Mouse (Mus musculus) thymus, adult 2 months (tissue): ENCODE results near the gene 3110070M22Rik. TPM values are rescaled to one million over a fixed set of nuclear protein-coding genes. Genes with fewer than 3 reads are reported as not detected.

Source experiments
- DNase-seq: peaks from one replicate; pipeline ENCODE4 v3.0.0; 2021
- H3K27ac ChIP-seq: fragments of 200-500 bp; 2 replicates; pipeline ENCODE4 v1.5.1; 2012; ENCODE audit warnings: low read length, control low read depth; ENCODE audit not compliant: control insufficient read depth, insufficient read depth
- H3K27me3 ChIP-seq: fragments of 200-500 bp; 2 replicates; pipeline ENCODE4 v1.6.1; 2012; ENCODE audit warnings: mild to moderate bottlenecking, low read length, moderate library complexity, mixed read lengths; ENCODE audit not compliant: control insufficient read depth, insufficient read depth
- H3K36me3 ChIP-seq: fragments of 200-500 bp; 2 replicates; pipeline ENCODE4 v1.6.1; 2012; ENCODE audit warnings: mild to moderate bottlenecking, low read length, moderate library complexity; ENCODE audit not compliant: control insufficient read depth, insufficient read depth
- H3K4me1 ChIP-seq: fragments of 200-500 bp; replicated peaks from 2 replicates; pipeline ENCODE4 v1.6.1; 2012; ENCODE audit warnings: low read length; ENCODE audit not compliant: control insufficient read depth, insufficient read depth
- H3K4me3 ChIP-seq: fragments of 200-500 bp; 2 replicates; pipeline ENCODE4 v1.5.1; 2012; ENCODE audit warnings: mild to moderate bottlenecking, low read length, control low read depth, moderate library complexity; ENCODE audit not compliant: control insufficient read depth, insufficient read depth
- CTCF ChIP-seq: fragments of 200-500 bp; IDR thresholded peaks from 2 replicates; pipeline ENCODE4 v1.5.1; 2012; ENCODE audit warnings: mild to moderate bottlenecking, control low read depth, low read length, moderate library complexity, borderline replicate concordance; ENCODE audit not compliant: control insufficient read depth, poor library complexity, insufficient read depth; ENCODE audit errors: extremely low read depth
- POLR2A ChIP-seq: fragments of 200-500 bp; IDR thresholded peaks from 2 replicates; pipeline ENCODE4 v1.6.1; 2012; ENCODE audit warnings: mild to moderate bottlenecking, low read length, control low read depth, moderate library complexity; ENCODE audit not compliant: control insufficient read depth, poor library complexity, insufficient read depth; ENCODE audit errors: extremely low read depth
- WGBS: fragments of 180-500 bp; shearing (Covaris S2); methylation state at CpG from one replicate; pipeline ENCODE4 v1.1.7; 2018; 5-methylcytosine and 5-hydroxymethylcytosine counted together
- polyA plus RNA-seq: library from polyadenylated mRNA; depleted of rRNA; stranded (reverse); fragments of >200 nt; gene quantifications from 2 replicates; pipeline ENCODE4 v1.2.3, GENCODE M21; 2012; rRNA removed

3110070M22Rik gene
- polyA plus RNA-seq, 1 experiment = 1.2 TPM

DNA sequence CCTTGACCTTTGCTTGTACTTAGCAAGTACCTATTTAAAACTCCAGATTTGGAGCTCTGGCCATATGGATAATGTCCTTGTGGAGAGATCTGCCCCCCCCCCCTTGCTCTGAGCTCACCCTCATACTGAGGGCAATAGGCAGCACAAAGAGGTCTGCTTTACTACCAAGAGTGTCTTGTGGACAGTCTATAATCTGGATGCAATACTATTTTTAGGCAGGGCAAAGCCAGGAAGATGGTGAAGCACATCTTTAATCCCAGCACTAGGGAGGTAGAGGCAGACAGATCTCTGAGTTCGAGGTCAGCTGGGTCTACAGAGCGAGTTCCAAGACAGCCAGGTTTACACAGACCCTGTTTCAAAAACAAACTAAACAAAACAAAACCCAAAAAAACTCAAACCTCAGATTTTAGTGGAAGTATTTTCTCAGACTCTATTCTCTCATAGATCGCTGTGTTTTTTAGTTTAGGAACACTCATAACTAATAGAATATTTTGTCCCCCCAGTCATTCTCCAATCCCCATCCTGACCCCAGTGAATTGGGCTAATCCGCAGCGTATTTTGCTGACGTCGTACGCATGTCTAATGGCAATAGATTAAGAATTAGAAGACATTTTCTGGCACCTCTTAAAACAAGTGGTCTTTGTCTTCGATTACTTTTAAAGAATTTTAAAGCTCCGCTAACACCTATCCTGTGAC, 26.1 kb downstream of the 3110070M22Rik start:
- WGBS = 8% methylated on average over 10 of the region's 10 CpGs
- TF ChIP-seq POLR2A = no peak
- TF ChIP-seq CTCF = no peak
- H3K27ac ChIP-seq = no peak overlapping the region

DNA sequence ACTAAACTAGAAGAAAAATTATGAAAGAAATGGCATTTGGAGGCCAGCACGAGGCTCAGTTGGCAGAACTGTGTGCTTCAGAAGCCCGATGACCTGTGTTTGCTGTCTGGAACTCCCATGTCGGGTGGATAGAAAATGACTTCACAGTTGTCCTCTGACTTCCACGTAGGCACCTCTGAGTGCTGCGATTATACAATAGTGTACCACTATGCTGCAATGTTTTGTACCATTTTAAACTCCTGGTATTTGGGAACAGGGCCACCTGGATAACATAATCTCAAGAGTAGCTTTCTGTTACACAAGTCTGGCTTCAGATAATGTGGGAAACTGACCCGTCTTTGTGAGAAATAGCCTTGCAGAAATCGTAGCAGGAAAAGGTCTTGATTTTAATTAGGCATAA, 31.8 kb downstream of the 3110070M22Rik start:
- Histone ChIP-seq H3K4me3 (no peak overlapping the region), H3K4me1 (no peaks in the 10 kb centered on the region), H3K27ac (no peak overlapping the region), H3K36me3 (peaks cover 38% of the 10 kb centered on the region), H3K27me3 (no peaks in the 10 kb centered on the region)
- WGBS = 95% methylated on average over 7 of the region's 7 CpGs
- no peak for DNase-seq
- no peak for TF ChIP-seq POLR2A

More for the DNA sequence above, 26.1 kb downstream of the 3110070M22Rik start:
- DNase-seq = no peak
- H3K27me3 ChIP-seq = no peaks in the 10 kb centered on the region
- H3K4me1 ChIP-seq = peaks cover 7% of the 10 kb centered on the region; the same call in 1 of the 2 replicates
- H3K36me3 ChIP-seq = peaks cover 10% of the 10 kb centered on the region
- peak overlapping the region; percentile 96 for H3K4me3 ChIP-seq

DNA sequence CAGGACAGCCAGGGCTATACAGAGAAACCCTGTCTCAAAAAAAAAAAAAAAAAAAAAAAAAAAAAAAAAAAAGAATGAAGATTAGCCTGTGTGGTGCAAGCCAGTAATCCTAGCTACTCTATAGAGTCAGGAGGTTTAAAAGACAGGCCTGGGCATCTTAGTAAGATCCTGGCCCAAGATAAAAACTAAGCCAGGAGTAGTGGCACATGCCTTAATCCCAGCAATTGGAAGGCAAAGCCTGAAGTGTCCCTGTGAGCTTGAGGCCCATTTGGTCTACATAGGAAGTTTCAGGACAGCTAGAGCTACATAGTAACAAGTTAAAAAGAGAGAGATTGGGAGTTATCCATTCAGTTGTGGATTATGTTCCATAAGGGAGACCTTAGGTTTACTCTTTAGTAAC, 33.1 kb downstream of the 3110070M22Rik start:
- Histone ChIP-seq H3K27ac (no peak overlapping the region), H3K4me1 (no peaks in the 10 kb centered on the region), H3K27me3 (no peaks in the 10 kb centered on the region), H3K4me3 (no peak overlapping the region), H3K36me3 (peaks cover 51% of the 10 kb centered on the region)
- no peak for DNase-seq
- TF ChIP-seq CTCF (no peak), POLR2A (no peak)

DNA sequence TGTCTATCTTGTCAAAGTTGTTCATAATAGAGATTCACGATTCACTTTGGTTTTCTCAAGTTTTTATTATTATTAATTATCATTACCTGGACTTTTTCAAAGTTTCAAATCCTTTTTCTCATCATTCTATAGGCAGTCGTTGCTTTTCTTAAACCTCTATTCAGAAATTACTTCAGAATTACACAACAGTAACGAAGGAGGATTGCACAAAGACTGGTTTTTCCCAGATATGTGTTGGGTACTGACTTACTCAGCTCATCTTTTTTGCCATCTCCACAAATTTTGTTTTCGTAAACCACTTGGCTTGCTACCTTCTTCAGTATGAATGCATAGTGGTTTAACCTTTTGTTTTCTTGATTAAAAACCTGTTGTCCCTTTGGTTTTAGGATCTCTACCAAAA, 34.6 kb downstream of the 3110070M22Rik start:
- H3K4me3 ChIP-seq = no peak overlapping the region
- H3K4me1 ChIP-seq = no peaks in the 10 kb centered on the region
- H3K36me3 ChIP-seq = peaks cover 55% of the 10 kb centered on the region
- no peaks in the 10 kb centered on the region for H3K27me3 ChIP-seq
- no peak for TF ChIP-seq POLR2A
- no peak for TF ChIP-seq CTCF
- 96% methylated on average over 4 of the region's 4 CpGs for WGBS
- no peak overlapping the region for H3K27ac ChIP-seq
- DNase-seq = no peak

- WGBS = 100% methylated on average over 1 of the region's 1 CpGs
- DNase-seq = no peak
- Histone ChIP-seq H3K4me3 (no peak overlapping the region), H3K36me3 (peaks cover 72% of the 10 kb centered on the region), H3K4me1 (no peaks in the 10 kb centered on the region), H3K27me3 (no peaks in the 10 kb centered on the region), H3K27ac (no peak overlapping the region)
- TF ChIP-seq POLR2A = no peak
- no peak for TF ChIP-seq CTCF
Measured at GRCm38 (mm10) chr13:119442244-119442643, 45.9 kb downstream of the 3110070M22Rik start.

Other genes with a start within 250 kb of the 3110070M22Rik start
- 19.2 and 19.6 TPM in 2 replicates for gene Paip1, start 59.8 kb downstream of the 3110070M22Rik start, polyA plus RNA-seq
- gene 4833420G17Rik, start 25.6 kb downstream of the 3110070M22Rik start, polyA plus RNA-seq = 69.9 and 74.0 TPM in 2 replicates
- 6.7 and 10.4 TPM in 2 replicates for gene Tmem267, start 344 bp downstream of the 3110070M22Rik start, polyA plus RNA-seq
- gene Ccl28, start 135.4 kb upstream of the 3110070M22Rik start, polyA plus RNA-seq = 0.06 and 0.09 TPM in 2 replicates
- gene Hmgcs1, start 202.0 kb upstream of the 3110070M22Rik start, polyA plus RNA-seq = 13.3 and 13.9 TPM in 2 replicates